Mouse (Mus musculus): ENCODE data around the gene Homer1. TPM values are rescaled to one million over a fixed set of nuclear protein-coding genes. Genes with fewer than 3 reads are reported as not detected.
A peak's percentile ranks its signal among the peaks of the same experiment; 100 is the strongest.

Homer1 gene
- 100 to 1,000 TPM; 145 to 149 TPM for total RNA-seq (2021)

- intact Hi-C loops (cut with DNase I): no loop called here
- DNase-seq (ENCODE audit: extremely low spot score in 1 of 2, low spot score in 2 of 2): peak in 1 of 2 experiments; percentile 38
These were observed at the start of gene Homer1 for GRCm38 (mm10) chr13:93299316-93299715. Gene Homer1 (plus strand): TSS chr13:93299635.

- intact Hi-C loops (cut with DNase I): no loop called here
- no peak for DNase-seq (ENCODE audit: extremely low spot score in 1 of 2, low spot score in 2 of 2)
These were observed 47.7 kb upstream of the Homer1 start for GRCm38 (mm10) chr13:93251732-93252131.

- intact Hi-C loops (cut with DNase I): no loop called here
- DNase-seq (ENCODE audit: extremely low spot score in 1 of 2, low spot score in 2 of 2): no peak
These were observed 47.3 kb upstream of the Homer1 start for GRCm38 (mm10) chr13:93252175-93252574.

GRCm38 (mm10) chr13:93252941-93253340 lies 46.5 kb upstream of the Homer1 start:
- no peak for DNase-seq (ENCODE audit: extremely low spot score in 1 of 2, low spot score in 2 of 2)
- intact Hi-C loops (cut with DNase I): no loop called here

GRCm38 (mm10) chr13:93267151-93267550 lies 32.3 kb upstream of the Homer1 start:
- intact Hi-C loops (cut with DNase I): no loop called here
- no peak for DNase-seq (ENCODE audit: extremely low spot score in 1 of 2, low spot score in 2 of 2)

- no peak for DNase-seq (ENCODE audit: extremely low spot score in 1 of 2, low spot score in 2 of 2)
These were observed 1.1 kb downstream of the Homer1 start for GRCm38 (mm10) chr13:93300581-93300980.

GRCm38 (mm10) chr13:93301060-93301459 lies 1.6 kb downstream of the Homer1 start:
- intact Hi-C loops (cut with DNase I): loop anchor here (5.0 to 10.0 kb wide), 5 partner anchors 109 to 549 kb away; partner anchors contain the start of gene Tent2

More at GRCm38 (mm10) chr13:93300581-93300980, 1.1 kb downstream of the Homer1 start:
- intact Hi-C loops (cut with DNase I): loop anchor here (5.0 to 10.0 kb wide), 5 partner anchors 108 to 548 kb away; partner anchors contain the start of gene Tent2

GRCm38 (mm10) chr13:93302846-93303562 lies 3.6 kb downstream of the Homer1 start:
- intact Hi-C loops (cut with DNase I): loop anchor here (5.0 to 10.0 kb wide), 5 partner anchors 111 to 551 kb away; partner anchors contain the start of gene Tent2
- no peak for DNase-seq (ENCODE audit: extremely low spot score in 1 of 2, low spot score in 2 of 2)

More at GRCm38 (mm10) chr13:93301060-93301459, 1.6 kb downstream of the Homer1 start:
- DNase-seq (ENCODE audit: extremely low spot score in 1 of 2, low spot score in 2 of 2): no peak

- intact Hi-C loops (cut with DNase I): loop anchor here (2.0 to 10.0 kb wide), 6 partner anchors 111 to 551 kb away; partner anchors contain the start of gene Tent2
- peak; percentile 96 to 98 for DNase-seq (ENCODE audit: extremely low spot score in 1 of 2, low spot score in 2 of 2)
These were observed 4.3 kb downstream of the Homer1 start for GRCm38 (mm10) chr13:93303563-93304250.

GRCm38 (mm10) chr13:93304251-93305001 lies 5.0 kb downstream of the Homer1 start:
- intact Hi-C loops (cut with DNase I): loop anchor here (2.0 to 10.0 kb wide), 7 partner anchors 112 to 552 kb away; partner anchors contain the start of genes Jmy and Tent2
- peak; percentile 20 to 78 for DNase-seq (ENCODE audit: extremely low spot score in 1 of 2, low spot score in 2 of 2)

GRCm38 (mm10) chr13:93305149-93305548 lies 5.7 kb downstream of the Homer1 start:
- no peak for DNase-seq (ENCODE audit: extremely low spot score in 1 of 2, low spot score in 2 of 2)

GRCm38 (mm10) chr13:93305636-93306035 lies 6.2 kb downstream of the Homer1 start:
- intact Hi-C loops (cut with DNase I): loop anchor here (2.0 to 10.0 kb wide), 5 partner anchors 192 to 409 kb away; partner anchors contain the start of gene Jmy
- no peak for DNase-seq (ENCODE audit: extremely low spot score in 1 of 2, low spot score in 2 of 2)

More at GRCm38 (mm10) chr13:93305149-93305548, 5.7 kb downstream of the Homer1 start:
- intact Hi-C loops (cut with DNase I): loop anchor here (2.0 to 10.0 kb wide), 5 partner anchors 192 to 410 kb away; partner anchors contain the start of gene Jmy

GRCm38 (mm10) chr13:93306545-93306944 lies 7.1 kb downstream of the Homer1 start:
- DNase-seq (ENCODE audit: extremely low spot score in 1 of 2, low spot score in 2 of 2): no peak
- intact Hi-C loops (cut with DNase I): loop anchor here (5.0 to 10.0 kb wide), 4 partner anchors 191 to 408 kb away; partner anchors contain the start of gene Jmy

- intact Hi-C loops (cut with DNase I): loop anchor here (5.0 to 10.0 kb wide), 4 partner anchors 190 to 407 kb away; partner anchors contain the start of gene Jmy
- no peak for DNase-seq (ENCODE audit: extremely low spot score in 1 of 2, low spot score in 2 of 2)
These were observed 8.3 kb downstream of the Homer1 start for GRCm38 (mm10) chr13:93307700-93308099.

GRCm38 (mm10) chr13:93309295-93309694 lies 9.9 kb downstream of the Homer1 start:
- DNase-seq (ENCODE audit: extremely low spot score in 1 of 2, low spot score in 2 of 2): no peak
- intact Hi-C loops (cut with DNase I): loop anchor here (5.0 to 10.0 kb wide), 4 partner anchors 188 to 406 kb away; partner anchors contain the start of gene Jmy

GRCm38 (mm10) chr13:93312518-93312917 lies 13.1 kb downstream of the Homer1 start:
- no peak for DNase-seq (ENCODE audit: extremely low spot score in 1 of 2, low spot score in 2 of 2)
- intact Hi-C loops (cut with DNase I): no loop called here

- DNase-seq (ENCODE audit: extremely low spot score in 1 of 2, low spot score in 2 of 2): no peak
- intact Hi-C loops (cut with DNase I): no loop called here
These were observed 14.9 kb downstream of the Homer1 start for GRCm38 (mm10) chr13:93314322-93314721.

GRCm38 (mm10) chr13:93320089-93320488 lies 20.7 kb downstream of the Homer1 start:
- no peak for DNase-seq (ENCODE audit: extremely low spot score in 1 of 2, low spot score in 2 of 2)
- intact Hi-C loops (cut with DNase I): no loop called here
